Mouse (Mus musculus): ENCODE data around the gene Myoz1. TPM values are rescaled to one million over a fixed set of nuclear protein-coding genes. Genes with fewer than 3 reads are reported as not detected.
A peak's percentile ranks its signal among the peaks of the same experiment; 100 is the strongest.
"Not testable (repeated sequence)": the region's sequence is repeated elsewhere in the genome, so short reads cannot be mapped to it uniquely, and the experiment has no call there.

Myoz1 gene
- 0.23 and 0.95 TPM in 2 replicates for polyA plus RNA-seq (2014; fragmentation: Nextera tagmentation; extraction: Ambion mirVana)

GRCm38 (mm10) chr14:20656361-20656760 lies at the start of gene Myoz1:
Gene Myoz1, minus strand, starts transcription at chr14:20656540.
- H3K36me3 ChIP-seq (ENCODE audit: control insufficient read depth, insufficient read depth, low read length) = no peaks in the 10 kb centered on the region
- H3K4me2 ChIP-seq = no peak within 1 kb of the TSS
- peaks cover 3% of the 10 kb centered on the region for H3K27me3 ChIP-seq (replicated peaks; ENCODE audit: control insufficient read depth, insufficient read depth, low read length)
- peaks cover 2% of the 10 kb centered on the region; the same call in 1 of the 2 replicates for H3K4me1 ChIP-seq (replicated peaks; ENCODE audit: control insufficient read depth, insufficient read depth, low read length)
- H3K9ac ChIP-seq (ENCODE audit: low read depth, low read length) = peak within 1 kb of the TSS; percentile 9; the same call in 1 of the 2 replicates
- DNase-seq (ENCODE audit: low spot score) (no peak), ATAC-seq (replicated peaks; ENCODE audit: low FRiP score) (no peak)
- H3K9me3 ChIP-seq (ENCODE audit: control insufficient read depth, low read length) = no peaks in the 10 kb centered on the region
- whole genome bisulfite sequencing = 56% methylated on average over 11 of the region's 11 CpGs
- no peak within 1 kb of the TSS for H3K4me3 ChIP-seq (ENCODE audit: low read depth, low read length)
- no peak within 1 kb of the TSS for H3K27ac ChIP-seq (ENCODE audit: low read depth, low read length)

DNA sequence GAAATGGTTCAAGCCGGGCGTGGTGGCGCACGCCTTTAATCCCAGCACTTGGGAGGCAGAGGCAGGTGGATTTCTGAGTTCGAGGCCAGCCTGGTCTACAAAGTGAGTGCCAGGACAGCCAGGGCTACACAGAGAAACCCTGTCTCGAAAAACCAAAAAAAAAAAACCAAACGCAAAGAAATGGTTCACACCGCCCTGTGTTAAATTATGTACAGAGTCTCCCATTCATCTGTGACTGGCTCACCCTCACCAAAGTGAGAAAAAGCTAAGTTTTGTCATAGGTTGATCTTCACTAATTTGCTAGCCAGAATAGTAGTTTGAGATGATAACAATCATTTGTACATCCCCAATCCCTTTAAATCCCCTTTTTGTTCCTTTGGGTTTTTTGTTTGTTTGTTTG lies 47.1 kb upstream of the Myoz1 start:
- not testable (repeated sequence) for H3K9me3 ChIP-seq (ENCODE audit: control insufficient read depth, low read length); ATAC-seq (replicated peaks; ENCODE audit: low FRiP score); DNase-seq (ENCODE audit: low spot score); H3K27me3 ChIP-seq (replicated peaks; ENCODE audit: control insufficient read depth, insufficient read depth, low read length)
- Histone ChIP-seq H3K27ac (ENCODE audit: low read depth, low read length) (peak overlapping the region; percentile 93), H3K4me2 (peak overlapping the region; percentile 87), H3K9ac (ENCODE audit: low read depth, low read length) (peak overlapping the region; percentile 95), H3K4me3 (ENCODE audit: low read depth, low read length) (peak overlapping the region; percentile 94), H3K4me1 (replicated peaks; ENCODE audit: control insufficient read depth, insufficient read depth, low read length) (peaks cover 32% of the 10 kb centered on the region), H3K36me3 (ENCODE audit: control insufficient read depth, insufficient read depth, low read length) (peaks cover 10% of the 10 kb centered on the region; the same call in 1 of the 2 replicates)
- 10% methylated on average over 8 of the region's 8 CpGs for WGBS

- peak; percentile 85 for ATAC-seq (replicated peaks; ENCODE audit: low FRiP score)
- Histone ChIP-seq H3K27ac (ENCODE audit: low read depth, low read length) (peak within 1 kb of the TSS; percentile 93), H3K4me1 (replicated peaks; ENCODE audit: control insufficient read depth, insufficient read depth, low read length) (peaks cover 35% of the 10 kb centered on the region), H3K4me2 (peak within 1 kb of the TSS; percentile 87), H3K36me3 (ENCODE audit: control insufficient read depth, insufficient read depth, low read length) (peaks cover 10% of the 10 kb centered on the region; the same call in 1 of the 2 replicates), H3K27me3 (replicated peaks; ENCODE audit: control insufficient read depth, insufficient read depth, low read length) (no peaks in the 10 kb centered on the region), H3K9me3 (ENCODE audit: control insufficient read depth, low read length) (no peaks in the 10 kb centered on the region), H3K4me3 (ENCODE audit: low read depth, low read length) (peak within 1 kb of the TSS; percentile 94), H3K9ac (ENCODE audit: low read depth, low read length) (peak within 1 kb of the TSS; percentile 95)
- under 1% methylated on average over 61 of the region's 61 CpGs for WGBS
- peak; percentile 94 for DNase-seq (ENCODE audit: low spot score)
These were observed 46.5 kb upstream of the Myoz1 start, which contains the start of gene Chchd1 for GRCm38 (mm10) chr14:20702741-20703381. Gene Chchd1, plus strand, starts transcription at chr14:20703006.

GRCm38 (mm10) chr14:20702096-20702740 lies 45.9 kb upstream of the Myoz1 start:
- H3K27ac ChIP-seq (ENCODE audit: low read depth, low read length) = peak overlapping the region; percentile 93; the same call in 1 of the 2 replicates
- H3K4me3 ChIP-seq (ENCODE audit: low read depth, low read length) = peak overlapping the region; percentile 94
- H3K9me3 ChIP-seq (ENCODE audit: control insufficient read depth, low read length) = no peaks in the 10 kb centered on the region
- DNase-seq (ENCODE audit: low spot score) (no peak), ATAC-seq (replicated peaks; ENCODE audit: low FRiP score) (peak; percentile 35; the same call in 1 of the 2 replicates)
- H3K27me3 ChIP-seq (replicated peaks; ENCODE audit: control insufficient read depth, insufficient read depth, low read length) = no peaks in the 10 kb centered on the region
- peaks cover 38% of the 10 kb centered on the region for H3K4me1 ChIP-seq (replicated peaks; ENCODE audit: control insufficient read depth, insufficient read depth, low read length)
- WGBS = 11% methylated on average over 15 of the region's 15 CpGs
- peak overlapping the region; percentile 95 for H3K9ac ChIP-seq (ENCODE audit: low read depth, low read length)
- peak overlapping the region; percentile 87 for H3K4me2 ChIP-seq
- H3K36me3 ChIP-seq (ENCODE audit: control insufficient read depth, insufficient read depth, low read length) = peaks cover 10% of the 10 kb centered on the region; the same call in 1 of the 2 replicates

DNA sequence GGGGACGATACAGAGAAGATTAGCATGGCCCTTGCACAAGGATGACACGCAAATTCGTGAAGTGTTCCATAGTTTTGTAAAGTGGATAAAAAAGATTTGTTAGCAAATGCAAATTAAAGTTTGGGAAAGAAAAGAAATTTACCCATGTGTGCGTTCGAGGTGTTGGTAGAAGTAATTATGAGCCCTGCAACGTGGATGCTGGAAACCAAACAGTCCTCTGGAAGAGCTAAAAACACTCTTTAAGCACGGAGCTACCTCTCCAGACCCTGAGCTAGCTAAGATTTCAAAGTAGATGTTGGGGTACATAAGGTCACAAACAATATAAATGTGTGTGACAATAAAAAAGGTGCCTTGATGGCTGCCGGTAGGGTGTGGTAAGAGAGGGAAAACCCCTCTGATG lies 45.2 kb upstream of the Myoz1 start:
- Histone ChIP-seq H3K4me3 (ENCODE audit: low read depth, low read length) (peak overlapping the region; percentile 94), H3K4me1 (replicated peaks; ENCODE audit: control insufficient read depth, insufficient read depth, low read length) (peaks cover 43% of the 10 kb centered on the region), H3K4me2 (peak overlapping the region; percentile 87), H3K27me3 (replicated peaks; ENCODE audit: control insufficient read depth, insufficient read depth, low read length) (no peaks in the 10 kb centered on the region), H3K9ac (ENCODE audit: low read depth, low read length) (peak overlapping the region; percentile 95), H3K36me3 (ENCODE audit: control insufficient read depth, insufficient read depth, low read length) (peaks cover 13% of the 10 kb centered on the region; the same call in 1 of the 2 replicates), H3K9me3 (ENCODE audit: control insufficient read depth, low read length) (no peaks in the 10 kb centered on the region), H3K27ac (ENCODE audit: low read depth, low read length) (no peak overlapping the region)
- DNase-seq (ENCODE audit: low spot score) (no peak), ATAC-seq (replicated peaks; ENCODE audit: low FRiP score) (no peak)
- WGBS = 82% methylated on average over 8 of the region's 8 CpGs

DNA sequence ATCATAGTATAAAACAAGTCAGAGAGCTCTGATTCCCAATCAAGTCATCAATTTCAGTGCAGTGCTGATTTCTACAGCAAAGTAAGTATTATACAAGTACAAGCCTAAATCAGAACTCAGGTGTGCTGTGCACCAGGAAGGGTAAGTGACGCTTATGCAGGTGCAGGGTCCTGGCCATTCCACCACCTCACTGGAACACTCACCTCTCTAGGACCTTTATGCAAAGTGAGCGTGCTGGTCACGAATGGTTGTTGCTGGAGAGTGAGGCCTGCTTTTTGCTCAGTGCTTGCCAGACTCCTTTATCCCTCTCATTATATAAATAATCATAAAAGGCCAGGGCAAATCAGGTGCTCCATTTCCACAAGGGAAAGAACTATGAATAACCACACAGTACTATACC lies 44.0 kb upstream of the Myoz1 start:
- H3K4me1 ChIP-seq (replicated peaks; ENCODE audit: control insufficient read depth, insufficient read depth, low read length) = peaks cover 53% of the 10 kb centered on the region
- WGBS = 79% methylated on average over 3 of the region's 3 CpGs

DNA sequence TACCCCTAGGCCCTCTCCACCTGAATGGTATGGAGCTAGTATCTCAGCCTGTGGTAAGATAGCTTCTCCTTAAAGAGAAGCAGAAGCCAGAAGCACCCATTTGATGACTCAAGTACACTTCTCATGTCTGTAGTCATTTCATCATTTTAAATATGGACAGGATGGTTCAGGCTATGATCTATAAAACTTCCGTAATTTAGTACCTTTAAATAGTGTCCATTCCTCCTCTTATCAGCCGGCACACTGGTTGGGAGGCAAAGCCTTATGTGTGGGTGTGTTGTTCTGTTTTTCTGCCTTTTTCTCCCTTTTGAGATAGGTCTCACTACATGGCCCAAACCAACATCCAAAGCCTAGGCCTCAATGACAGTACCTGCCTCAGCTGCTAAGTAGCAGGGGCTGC lies 42.2 kb upstream of the Myoz1 start:
- H3K9me3 ChIP-seq (ENCODE audit: control insufficient read depth, low read length) = no peaks in the 10 kb centered on the region
- H3K4me3 ChIP-seq (ENCODE audit: low read depth, low read length) = no peak overlapping the region
- H3K27me3 ChIP-seq (replicated peaks; ENCODE audit: control insufficient read depth, insufficient read depth, low read length) = no peaks in the 10 kb centered on the region
- DNase-seq (ENCODE audit: low spot score) (no peak), ATAC-seq (replicated peaks; ENCODE audit: low FRiP score) (no peak)
- H3K9ac ChIP-seq (ENCODE audit: low read depth, low read length) = no peak overlapping the region
- peak overlapping the region; percentile 16; the same call in 1 of the 2 replicates for H3K4me2 ChIP-seq
- peaks cover 12% of the 10 kb centered on the region; the same call in 1 of the 2 replicates for H3K36me3 ChIP-seq (ENCODE audit: control insufficient read depth, insufficient read depth, low read length)
- H3K4me1 ChIP-seq (replicated peaks; ENCODE audit: control insufficient read depth, insufficient read depth, low read length) = peaks cover 61% of the 10 kb centered on the region
- H3K27ac ChIP-seq (ENCODE audit: low read depth, low read length) = no peak overlapping the region
- WGBS = 60% methylated on average over 2 of the region's 2 CpGs

More for the DNA sequence above, 44.0 kb upstream of the Myoz1 start:
- Histone ChIP-seq H3K9me3 (ENCODE audit: control insufficient read depth, low read length) (no peaks in the 10 kb centered on the region), H3K4me2 (no peak overlapping the region), H3K9ac (ENCODE audit: low read depth, low read length) (no peak overlapping the region), H3K36me3 (ENCODE audit: control insufficient read depth, insufficient read depth, low read length) (peaks cover 12% of the 10 kb centered on the region; the same call in 1 of the 2 replicates), H3K27me3 (replicated peaks; ENCODE audit: control insufficient read depth, insufficient read depth, low read length) (no peaks in the 10 kb centered on the region), H3K27ac (ENCODE audit: low read depth, low read length) (no peak overlapping the region), H3K4me3 (ENCODE audit: low read depth, low read length) (no peak overlapping the region)
- ATAC-seq (replicated peaks; ENCODE audit: low FRiP score) = no peak
- no peak for DNase-seq (ENCODE audit: low spot score)

- Histone ChIP-seq H3K4me3 (ENCODE audit: low read depth, low read length) (peak overlapping the region; percentile 25; the same call in 1 of the 2 replicates), H3K36me3 (ENCODE audit: control insufficient read depth, insufficient read depth, low read length) (peaks cover 23% of the 10 kb centered on the region), H3K9me3 (ENCODE audit: control insufficient read depth, low read length) (no peaks in the 10 kb centered on the region), H3K4me2 (peak overlapping the region; percentile 74), H3K27ac (ENCODE audit: low read depth, low read length) (no peak overlapping the region), H3K4me1 (replicated peaks; ENCODE audit: control insufficient read depth, insufficient read depth, low read length) (peaks cover 61% of the 10 kb centered on the region), H3K9ac (ENCODE audit: low read depth, low read length) (peak overlapping the region; percentile 10), H3K27me3 (replicated peaks; ENCODE audit: control insufficient read depth, insufficient read depth, low read length) (no peaks in the 10 kb centered on the region)
- 38% methylated on average over 1 of the region's 1 CpGs for WGBS
- DNase-seq (ENCODE audit: low spot score) = no peak
- ATAC-seq (replicated peaks; ENCODE audit: low FRiP score) = no peak
These were observed 40.6 kb upstream of the Myoz1 start for GRCm38 (mm10) chr14:20696986-20697385.
